Mouse (Mus musculus) thymus, postnatal 0 days (tissue): ENCODE results near the gene A230050P20Rik. TPM values are rescaled to one million over a fixed set of nuclear protein-coding genes. Genes with fewer than 3 reads are reported as not detected.
"Not testable (repeated sequence)": the region's sequence is repeated elsewhere in the genome, so short reads cannot be mapped to it uniquely, and the experiment has no call there.

Experiments used
- DNase-seq: peaks from one replicate; pipeline ENCODE4 v3.0.0-alpha.2; 2015; ENCODE audit warnings: low spot score
- polyA plus RNA-seq: library from polyadenylated mRNA; unstranded; fragments of >200 nt; fragmentation: Nextera tagmentation; extraction: Ambion mirVana; gene quantifications from 2 replicates; pipeline ENCODE4 v1.2.1, GENCODE M21; 2015

Gene A230050P20Rik
- 9.2 and 15.1 TPM in 2 replicates for polyA plus RNA-seq

GRCm38 (mm10) chr9:20868448-20869001 lies at the start of gene A230050P20Rik:
Gene A230050P20Rik (plus strand): TSS chr9:20868642.
- peak; percentile 56 for DNase-seq

GRCm38 (mm10) chr9:20820001-20820400 lies 48.4 kb upstream of the A230050P20Rik start:
- no peak for DNase-seq

DNA sequence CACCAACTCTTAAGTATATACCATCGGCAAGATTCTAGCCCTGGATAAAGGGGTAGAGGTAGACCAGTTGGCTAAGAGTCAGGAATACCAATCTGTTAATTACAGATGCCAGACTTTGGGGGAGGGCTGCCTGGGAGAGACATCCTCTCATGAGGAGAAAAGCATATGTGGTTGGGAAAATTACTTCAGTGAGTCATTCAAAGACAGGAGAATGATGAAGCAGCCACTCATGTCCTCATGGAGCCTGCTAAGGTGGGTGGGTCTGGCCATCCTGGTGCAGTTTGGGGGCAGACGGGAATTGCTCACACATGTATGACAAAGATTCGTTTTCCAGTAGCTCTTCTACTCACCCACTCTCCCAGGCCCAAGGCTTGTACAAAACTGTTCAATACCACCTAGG lies 45.6 kb upstream of the A230050P20Rik start:
- DNase-seq, result no peak

GRCm38 (mm10) chr9:20825781-20826180 lies 42.7 kb upstream of the A230050P20Rik start:
- DNase-seq, result no peak

DNA sequence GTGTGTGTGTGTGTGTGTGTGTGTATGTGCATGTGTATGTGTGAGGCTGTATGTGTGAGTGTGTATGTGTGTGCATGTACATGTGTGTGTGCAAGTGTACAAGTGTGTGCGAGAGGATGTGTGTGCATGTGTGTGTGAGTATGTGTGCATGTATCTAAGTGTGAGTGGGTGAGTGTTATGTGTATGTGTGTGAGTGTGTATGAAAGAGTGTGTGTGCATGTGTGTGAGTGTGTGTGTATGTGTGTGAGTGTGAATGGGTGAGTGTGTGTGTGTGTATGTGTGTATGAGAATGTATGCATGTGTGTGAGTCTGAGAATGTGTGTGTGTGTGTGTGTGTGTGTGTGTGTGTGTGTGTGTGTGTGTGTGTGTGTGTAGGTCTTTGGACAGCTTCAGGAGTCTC lies 40.3 kb upstream of the A230050P20Rik start:
- no peak for DNase-seq

GRCm38 (mm10) chr9:20830901-20831643 lies 37.4 kb upstream of the A230050P20Rik start:
- peak; percentile 66 for DNase-seq

GRCm38 (mm10) chr9:20834881-20835280 lies 33.6 kb upstream of the A230050P20Rik start:
- DNase-seq, result no peak

- not testable (repeated sequence) for DNase-seq
Measured at GRCm38 (mm10) chr9:20835431-20835954, 32.9 kb upstream of the A230050P20Rik start.

DNA sequence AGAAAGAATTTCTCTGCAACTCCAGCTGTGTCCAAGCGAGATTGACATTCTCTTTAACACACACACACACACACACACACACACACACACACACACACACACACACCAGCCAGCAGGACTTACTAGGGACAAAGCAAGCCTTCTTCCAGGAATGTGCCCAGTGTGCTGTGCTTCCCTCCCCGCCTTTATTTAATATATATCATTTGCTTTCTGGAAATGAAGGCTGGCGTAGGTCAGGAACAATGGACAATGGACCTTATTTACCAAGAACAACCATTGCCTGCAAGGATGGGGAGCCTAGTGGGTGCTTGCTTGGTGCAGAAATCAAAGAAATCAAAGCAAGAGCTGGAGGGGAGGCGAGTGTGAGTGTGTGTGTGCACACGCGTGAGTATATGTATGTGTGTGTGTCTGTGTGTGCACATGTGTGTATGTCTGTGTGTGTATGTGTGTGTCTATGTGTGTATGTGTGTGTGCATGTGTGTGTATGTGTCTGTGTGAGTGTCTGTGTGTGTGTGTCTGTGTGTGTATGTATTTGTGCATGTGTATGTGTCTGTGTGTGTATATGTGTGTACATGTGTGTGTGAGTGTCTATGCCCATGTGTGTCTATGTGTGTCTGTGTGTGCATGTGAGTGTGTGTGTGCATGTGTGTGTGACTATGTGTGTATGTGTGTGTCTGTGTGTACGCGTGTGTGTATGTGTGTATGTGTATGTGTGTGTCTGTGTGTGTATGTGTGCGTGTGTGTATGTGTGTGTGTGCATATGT lies 31.1 kb upstream of the A230050P20Rik start:
- no peak for DNase-seq

DNA sequence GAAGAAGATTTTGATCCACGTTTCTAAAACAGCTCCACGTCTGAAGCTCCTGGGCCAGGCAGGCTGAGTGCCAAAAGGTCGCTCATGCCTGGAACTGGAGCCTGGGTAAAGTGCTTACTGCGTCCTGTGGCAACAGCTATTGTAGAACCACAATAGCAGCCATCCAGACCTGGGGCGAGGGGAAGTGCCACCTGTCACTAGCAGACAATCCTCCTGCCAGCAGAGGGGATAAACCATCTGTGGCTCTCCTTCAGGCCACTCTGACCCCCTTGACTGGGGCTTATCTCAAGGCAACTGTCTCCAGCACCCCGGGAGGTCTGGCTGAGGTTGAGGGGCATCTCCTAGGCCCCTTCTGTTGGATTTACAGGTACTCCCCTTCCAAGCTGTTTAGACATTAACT lies 29.5 kb upstream of the A230050P20Rik start:
- no peak for DNase-seq

DNA sequence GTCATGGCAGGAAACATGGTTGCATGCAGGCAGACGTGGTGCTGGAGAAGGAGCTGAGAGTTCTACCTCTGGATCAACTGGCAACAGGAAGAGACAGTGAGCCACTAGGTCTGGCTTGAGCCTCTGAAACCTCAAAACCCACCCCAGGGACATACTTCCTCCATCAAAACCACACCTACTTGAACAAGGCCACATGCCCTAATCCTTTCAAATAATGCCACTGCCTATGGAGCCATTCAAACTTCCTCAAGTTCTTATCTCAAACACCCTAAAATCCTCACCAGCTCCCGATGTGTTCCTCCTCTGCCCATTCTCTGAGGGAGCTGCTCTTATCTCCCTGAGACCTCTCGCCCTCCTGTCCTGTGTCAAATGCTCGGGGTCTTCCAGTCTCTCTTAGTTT lies 26.2 kb upstream of the A230050P20Rik start:
- no peak for DNase-seq

GRCm38 (mm10) chr9:20842670-20843069 lies 25.8 kb upstream of the A230050P20Rik start:
- no peak for DNase-seq

- no peak for DNase-seq
Measured at GRCm38 (mm10) chr9:20850179-20850578, 18.3 kb upstream of the A230050P20Rik start.

DNA sequence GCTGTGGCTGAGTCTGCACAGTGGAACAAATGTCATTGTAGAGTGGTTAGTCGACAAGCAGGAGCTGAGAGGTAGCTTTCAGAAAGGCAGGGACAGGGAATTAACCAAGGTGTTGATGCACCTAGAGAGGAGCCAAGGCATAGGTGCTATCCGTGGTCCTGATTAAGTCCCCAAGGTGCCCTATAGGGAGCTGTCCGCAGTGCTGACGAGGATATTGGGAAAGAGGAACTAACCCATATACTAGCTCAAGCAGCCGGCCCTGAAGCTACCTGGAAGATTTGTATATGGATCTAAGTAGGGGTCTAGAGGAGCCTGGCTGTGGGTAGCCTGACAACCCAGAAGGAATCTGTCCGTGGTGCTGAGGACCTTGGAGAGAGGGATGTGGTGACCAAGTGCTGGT lies 11.3 kb upstream of the A230050P20Rik start:
- DNase-seq, result peak; percentile 78

- DNase-seq, result no peak
Measured at GRCm38 (mm10) chr9:20859926-20860325, 8.5 kb upstream of the A230050P20Rik start.

DNA sequence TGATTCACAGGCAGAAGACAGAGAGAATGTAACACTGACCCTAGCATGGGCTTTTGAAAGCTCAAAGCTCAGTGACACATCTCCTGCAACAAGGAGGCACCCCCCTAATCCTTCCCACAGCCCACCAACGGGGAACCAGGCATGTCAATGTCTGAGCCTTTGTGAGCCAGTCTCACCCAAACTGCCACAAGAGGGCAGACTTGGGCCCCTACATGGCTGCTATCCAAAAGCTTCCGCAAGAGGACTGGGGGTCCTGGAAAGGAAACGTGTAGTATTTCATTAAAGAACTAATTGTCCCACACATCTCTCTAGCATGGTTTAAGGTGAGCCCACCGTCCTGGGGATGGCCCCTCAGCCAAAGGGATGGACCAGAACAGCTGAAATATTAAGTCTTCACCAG lies 6.6 kb upstream of the A230050P20Rik start:
- DNase-seq, result peak; percentile 54

DNA sequence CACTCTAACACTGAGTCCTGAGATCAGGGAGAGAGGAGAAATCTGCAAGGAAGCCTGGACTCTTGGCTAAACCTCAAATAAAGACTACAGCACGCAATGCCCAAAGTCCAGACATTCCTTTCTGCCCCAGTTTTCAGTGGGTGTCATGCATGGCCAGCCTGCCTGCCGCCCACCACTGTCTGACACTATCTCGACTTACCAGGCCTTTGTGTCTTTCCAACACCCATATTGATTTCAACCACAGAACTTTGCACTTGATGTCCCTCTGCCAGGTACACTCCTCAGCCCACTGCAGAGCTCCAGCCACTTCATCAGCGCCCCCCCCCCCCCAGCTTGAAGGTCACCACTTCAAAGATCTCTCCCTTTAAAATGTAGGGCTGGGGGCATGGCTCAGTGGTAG lies 6.2 kb upstream of the A230050P20Rik start:
- no peak for DNase-seq

GRCm38 (mm10) chr9:20866879-20867278 lies 1.6 kb upstream of the A230050P20Rik start:
- no peak for DNase-seq

- peak; percentile 20 for DNase-seq
Measured at GRCm38 (mm10) chr9:20869246-20869645, 804 bp downstream of the A230050P20Rik start.

DNA sequence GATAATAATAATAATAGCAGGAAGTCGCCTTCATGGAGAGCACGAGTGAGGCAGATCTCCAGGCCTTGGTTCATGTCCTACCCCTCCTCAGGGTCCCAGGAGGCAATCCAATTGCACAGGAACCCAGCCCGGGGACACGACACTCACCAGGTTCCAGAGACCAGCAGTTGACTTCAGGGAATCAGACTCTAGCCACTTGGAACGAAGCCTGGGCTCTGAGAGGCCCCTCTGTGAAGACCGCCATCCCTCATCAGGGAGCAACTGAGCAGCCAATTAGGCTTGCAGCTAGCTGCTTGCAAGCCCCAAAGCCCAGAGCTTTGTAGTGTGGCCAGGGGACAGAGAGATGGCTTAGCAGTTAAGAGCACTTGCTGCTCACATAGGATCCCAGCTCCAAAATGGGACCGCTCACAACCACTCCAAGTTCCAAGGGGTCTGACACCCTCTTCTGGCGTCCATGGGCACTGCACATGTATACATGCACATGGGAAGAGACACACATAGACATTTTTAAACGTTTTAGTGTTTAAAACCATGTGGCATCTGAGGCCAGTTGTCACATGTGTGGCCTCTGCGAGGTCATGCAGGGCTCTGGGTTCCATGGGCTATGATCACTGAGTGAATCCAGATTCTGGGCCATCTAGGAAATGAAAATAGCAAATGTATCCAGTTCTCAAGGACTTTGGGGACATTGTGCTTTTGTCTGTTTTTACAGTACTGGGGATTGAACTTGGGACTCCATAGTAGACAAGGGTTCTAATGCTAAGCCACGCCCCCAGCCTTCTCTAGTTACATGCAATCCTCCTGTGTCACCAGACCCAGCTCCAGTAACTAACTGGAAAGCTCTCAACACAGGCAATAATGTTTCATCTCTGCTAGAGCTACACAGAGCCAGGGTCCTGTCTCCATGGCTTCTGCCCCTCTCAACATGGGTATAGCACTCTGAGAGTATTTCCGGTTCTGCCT lies 2.0 kb downstream of the A230050P20Rik start:
- no peak for DNase-seq

DNA sequence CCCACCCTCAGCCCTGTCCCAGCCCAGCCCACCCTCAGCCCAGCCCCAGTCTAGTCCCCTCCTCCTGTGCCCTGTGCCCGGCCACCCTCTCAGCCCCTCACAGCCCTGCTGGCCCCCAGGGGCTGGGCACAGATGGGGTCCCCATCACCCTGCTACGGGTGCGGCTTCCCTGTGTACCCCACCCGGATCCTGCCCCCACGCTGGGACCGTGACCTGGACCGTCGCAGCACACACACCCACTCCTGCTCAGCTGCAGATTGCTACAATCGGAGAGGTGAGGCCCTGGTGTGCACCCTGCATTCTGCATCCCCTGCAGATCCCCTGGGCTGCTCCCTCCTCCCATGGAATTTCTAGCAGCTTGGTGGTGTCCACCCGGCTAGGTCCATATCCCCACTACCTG lies 4.5 kb downstream of the A230050P20Rik start:
- no peak for DNase-seq
